Mouse (Mus musculus) adrenal gland, adult 18-20 months (tissue): ENCODE results near the gene Elac2. TPM values are rescaled to one million over a fixed set of nuclear protein-coding genes. Genes with fewer than 3 reads are reported as not detected.

Experiments used
- DNase-seq, 2 experiments: peaks; one replicate each; pipeline ENCODE4 v3.0.0; 2021 to 2022; ENCODE audit warnings: low spot score in 2 of 2
- total RNA-seq, 2 experiments: library from RNA; stranded (reverse); gene quantifications; 1 replicate in 1 of 2; 2 replicates in 1 of 2; pipeline ENCODE4 v1.2.3; 2021

The Elac2 gene
- total RNA-seq, 2 experiments from 2014 or later, result 43.4 to 45.5 TPM

DNA sequence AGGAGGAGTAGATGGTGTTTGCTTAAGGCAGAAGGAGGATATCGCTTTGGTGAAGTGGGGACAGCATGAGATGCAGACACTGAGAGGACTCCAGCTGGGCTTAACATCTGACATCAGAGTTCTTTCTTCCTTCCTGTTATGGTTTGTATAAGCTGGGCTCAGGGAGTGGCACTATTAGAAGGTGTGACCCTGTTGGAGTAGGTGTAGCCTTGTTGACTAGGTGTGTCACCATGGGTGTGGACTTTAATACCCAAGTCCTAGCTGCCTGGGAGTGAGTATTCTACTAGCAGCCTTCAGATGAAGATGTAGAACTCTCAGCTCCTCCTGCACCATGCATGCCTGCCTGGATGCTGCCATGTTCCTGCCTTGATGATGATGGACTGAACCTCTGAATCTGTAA lies 37.9 kb downstream of the Elac2 start:
- no peak for DNase-seq

GRCm38 (mm10) chr11:65020744-65021143 lies 41.9 kb downstream of the Elac2 start:
- DNase-seq, result no peak

DNA sequence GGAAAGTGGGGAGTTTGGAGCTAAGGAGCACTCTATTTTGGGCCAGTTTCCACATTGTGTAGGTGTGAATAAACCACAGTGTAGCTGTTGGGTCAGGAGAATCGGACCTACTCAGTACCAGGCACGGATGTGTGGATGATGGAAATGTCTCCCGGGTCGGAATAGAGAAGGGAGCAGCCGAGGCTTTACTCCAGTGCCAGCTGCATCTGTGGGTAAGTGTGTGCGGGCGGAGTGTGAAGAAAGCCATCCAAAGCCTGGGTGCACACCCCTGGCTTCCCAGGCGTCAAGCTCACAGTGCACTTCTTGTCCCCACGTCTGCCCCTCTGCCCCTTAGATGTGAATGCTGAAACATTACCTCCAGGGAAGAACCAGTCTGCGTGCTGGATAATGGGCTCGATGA lies 43.9 kb downstream of the Elac2 start:
- DNase-seq, result no peak

DNA sequence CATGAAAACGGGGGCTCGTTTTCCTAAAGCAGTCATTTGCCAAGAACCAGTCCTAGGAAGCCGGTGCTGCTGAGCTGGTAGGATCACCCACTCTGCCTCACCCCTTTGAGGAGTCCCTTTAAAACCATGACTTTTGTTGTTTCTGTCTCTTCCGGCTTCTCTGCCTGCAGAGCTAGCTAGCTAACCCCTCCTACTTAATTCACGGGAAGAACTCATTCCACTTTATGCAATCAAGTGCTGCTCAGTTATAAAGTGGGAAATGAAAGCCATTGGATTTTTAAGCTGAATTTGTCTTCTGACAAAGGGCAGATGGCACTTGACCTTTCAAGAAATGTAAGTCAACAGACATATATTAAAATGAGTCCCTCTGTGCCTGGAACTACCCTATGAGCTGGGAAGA lies 49.2 kb downstream of the Elac2 start:
- no peak for DNase-seq

DNA sequence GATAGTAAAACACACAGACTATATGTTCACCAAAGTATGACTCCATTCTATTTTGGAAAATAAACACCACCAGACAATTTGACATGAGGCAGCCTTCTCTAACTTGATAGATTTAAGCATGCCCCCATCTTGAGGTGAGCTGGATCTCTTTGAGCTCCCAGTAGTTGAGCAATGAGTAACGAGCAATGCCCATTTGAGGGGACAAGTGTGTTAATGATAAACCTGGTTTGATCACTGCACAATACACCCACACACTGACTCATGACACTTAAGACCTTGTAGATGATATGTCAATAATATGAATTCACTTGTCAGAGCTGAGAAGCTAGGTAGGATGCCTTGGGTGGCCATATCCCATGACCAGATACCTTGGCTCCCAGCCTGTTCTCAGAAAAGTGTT lies 51.4 kb downstream of the Elac2 start:
- DNase-seq, result no peak

DNA sequence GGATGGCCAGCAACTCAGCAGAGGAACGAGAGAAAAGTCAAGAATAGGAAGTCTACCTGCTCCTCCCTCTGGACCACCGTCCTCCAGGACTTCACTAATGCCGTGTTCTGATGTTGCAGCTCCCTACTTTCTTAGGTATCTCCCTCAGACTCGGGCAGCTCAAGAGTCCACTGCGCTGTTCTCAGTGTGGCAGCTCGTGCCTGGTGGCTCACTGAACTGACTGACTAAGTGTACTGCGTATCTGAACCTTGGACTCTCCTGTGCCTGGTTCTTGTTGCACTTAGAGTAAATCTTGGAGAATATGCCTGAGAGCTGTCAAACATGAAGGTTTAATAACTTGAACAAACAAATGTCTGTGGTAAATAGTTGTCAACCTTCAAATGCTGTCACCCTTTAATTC lies 53.4 kb downstream of the Elac2 start:
- DNase-seq, result no peak

GRCm38 (mm10) chr11:65038996-65039395 lies 60.2 kb downstream of the Elac2 start:
- no peak for DNase-seq

- DNase-seq, result no peak
Measured at GRCm38 (mm10) chr11:65039517-65040095, 60.8 kb downstream of the Elac2 start.

GRCm38 (mm10) chr11:65040556-65040955 lies 61.7 kb downstream of the Elac2 start:
- DNase-seq, result no peak

DNA sequence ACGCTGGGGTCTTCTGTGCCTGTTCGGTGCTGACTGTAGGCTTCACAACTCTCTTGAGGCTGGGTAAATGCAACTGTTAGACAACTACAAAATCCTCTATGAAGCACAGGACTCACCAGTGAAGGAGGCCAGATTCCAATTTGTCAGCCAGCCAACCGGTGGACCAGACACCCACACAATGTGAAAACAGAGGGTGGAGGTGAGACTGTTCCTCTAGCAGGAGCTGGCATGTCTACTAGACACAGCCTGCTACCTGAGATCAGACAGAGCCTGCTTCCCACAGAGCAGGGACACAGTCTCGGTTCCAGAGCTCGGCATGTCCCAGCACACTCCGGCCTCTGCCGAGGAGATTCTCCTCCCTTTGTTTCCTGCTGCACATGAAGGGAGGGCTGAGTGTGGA lies 70.3 kb downstream of the Elac2 start:
- DNase-seq, result no peak

- no peak for DNase-seq
Measured at GRCm38 (mm10) chr11:65050819-65051218, 72.0 kb downstream of the Elac2 start.

Other genes starting within 250 kb of the Elac2 start
- gene 1700086D15Rik, start 180.9 kb downstream of the Elac2 start, total RNA-seq, result under 1 TPM in 1 of 2 experiments, not detected in 1; 0.64 TPM
- gene Arhgap44, start 183.9 kb downstream of the Elac2 start, total RNA-seq, result 10 to 100 TPM in 1 of 2 experiments, 1 to 10 TPM in 1; 8.5 to 11.1 TPM